Mouse (Mus musculus): Measurements from ENCODE around the gene Plekha8. TPM values are rescaled to one million over a fixed set of nuclear protein-coding genes. Genes with fewer than 3 reads are reported as not detected.

Plekha8 gene
- total RNA-seq (2021), result 19.4 and 20.1 TPM in 2 replicates
- long read RNA-seq, full-length matches to known transcripts, result 17 of 20 reads
- long read RNA-seq, partial matches to known transcripts, result 0 of 20 reads
- long read RNA-seq, other reads (novel, unspliced or antisense), result 3 of 20 reads

DNA sequence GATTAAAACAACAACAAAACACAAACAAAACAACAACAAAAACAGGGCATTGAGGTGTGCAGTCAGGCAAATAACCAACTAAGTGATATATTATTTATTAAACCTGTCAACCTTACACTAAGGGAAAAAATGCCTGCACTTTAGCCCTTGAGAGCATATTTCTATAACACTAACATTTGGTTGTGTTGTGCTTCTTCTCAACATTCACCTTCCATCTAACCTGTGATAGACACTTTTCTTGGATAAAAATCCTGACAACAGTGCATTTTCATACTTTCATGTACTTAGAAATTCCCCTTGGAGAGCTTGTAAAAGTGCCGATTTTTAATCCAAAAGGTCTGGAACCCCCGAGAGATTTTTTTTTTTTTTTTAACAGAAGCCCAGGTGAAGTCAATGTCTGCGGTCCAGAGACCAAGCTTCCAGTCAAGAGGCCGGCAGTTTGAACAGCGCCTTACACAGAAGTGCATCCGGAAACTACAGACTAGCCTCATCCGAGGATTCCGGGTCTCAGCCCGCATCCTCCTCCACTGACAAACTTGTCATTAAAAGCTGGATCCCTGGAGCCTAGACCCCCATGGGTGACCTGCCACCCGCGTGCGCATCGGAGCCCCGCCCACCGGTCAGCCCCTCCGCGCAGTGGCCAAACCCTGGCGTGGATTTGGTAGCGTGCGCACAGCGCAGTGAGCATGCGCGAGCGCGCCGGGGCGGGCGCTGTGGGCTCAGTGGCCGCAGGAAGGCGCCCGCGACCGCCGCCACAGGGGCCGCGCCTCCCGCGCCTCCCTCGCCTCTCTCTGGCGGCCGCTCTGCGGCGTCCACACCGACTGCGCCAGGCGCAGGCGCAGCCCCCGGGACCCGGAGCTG is at the start of gene Plekha8:
TSS of gene Plekha8 (plus strand) at position 643 of the 861 bp plus-strand sequence.
- peak; percentile 97 for DNase-seq

DNA sequence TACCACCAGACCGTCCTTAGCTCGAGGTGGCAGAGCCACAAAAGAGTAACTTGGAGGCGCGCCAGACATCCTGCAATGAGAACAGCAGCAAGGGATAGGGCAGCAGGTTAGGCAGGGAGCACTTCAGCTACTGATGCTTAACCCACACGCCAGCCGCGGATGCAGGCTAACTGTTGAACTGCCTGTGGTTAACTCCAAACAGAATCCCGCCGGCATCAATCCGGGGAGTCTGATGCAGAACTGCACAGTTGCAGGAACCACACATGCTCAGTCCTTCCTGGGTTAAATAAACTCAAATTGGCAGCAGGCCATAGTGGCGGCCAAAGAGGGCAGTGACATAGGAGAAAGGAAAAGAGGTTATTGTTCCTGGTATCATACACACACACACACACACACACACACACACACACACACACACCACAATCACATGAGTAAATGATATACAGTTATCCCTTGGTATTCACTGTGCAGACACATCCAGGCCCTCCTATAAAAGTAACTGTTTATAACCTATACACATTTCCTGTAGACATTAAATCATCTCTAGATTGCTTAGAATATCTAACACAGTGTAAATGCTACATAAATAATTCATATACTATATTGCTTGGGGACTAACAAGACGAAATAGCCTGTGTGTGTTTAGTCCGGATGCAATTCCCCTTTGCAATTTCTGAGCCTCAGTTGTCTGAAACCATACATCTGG is 46.4 kb upstream of the Plekha8 start:
- peak; percentile 23 for DNase-seq

- DNase-seq, result no peak
These were observed 45.6 kb upstream of the Plekha8 start for GRCm38 (mm10) chr6:54549311-54549710.

GRCm38 (mm10) chr6:54550801-54551323 is 44.0 kb upstream of the Plekha8 start:
- DNase-seq, result no peak

GRCm38 (mm10) chr6:54552721-54553413 is 42.0 kb upstream of the Plekha8 start:
- no peak for DNase-seq

GRCm38 (mm10) chr6:54553632-54554031 is 41.3 kb upstream of the Plekha8 start:
- no peak for DNase-seq

DNA sequence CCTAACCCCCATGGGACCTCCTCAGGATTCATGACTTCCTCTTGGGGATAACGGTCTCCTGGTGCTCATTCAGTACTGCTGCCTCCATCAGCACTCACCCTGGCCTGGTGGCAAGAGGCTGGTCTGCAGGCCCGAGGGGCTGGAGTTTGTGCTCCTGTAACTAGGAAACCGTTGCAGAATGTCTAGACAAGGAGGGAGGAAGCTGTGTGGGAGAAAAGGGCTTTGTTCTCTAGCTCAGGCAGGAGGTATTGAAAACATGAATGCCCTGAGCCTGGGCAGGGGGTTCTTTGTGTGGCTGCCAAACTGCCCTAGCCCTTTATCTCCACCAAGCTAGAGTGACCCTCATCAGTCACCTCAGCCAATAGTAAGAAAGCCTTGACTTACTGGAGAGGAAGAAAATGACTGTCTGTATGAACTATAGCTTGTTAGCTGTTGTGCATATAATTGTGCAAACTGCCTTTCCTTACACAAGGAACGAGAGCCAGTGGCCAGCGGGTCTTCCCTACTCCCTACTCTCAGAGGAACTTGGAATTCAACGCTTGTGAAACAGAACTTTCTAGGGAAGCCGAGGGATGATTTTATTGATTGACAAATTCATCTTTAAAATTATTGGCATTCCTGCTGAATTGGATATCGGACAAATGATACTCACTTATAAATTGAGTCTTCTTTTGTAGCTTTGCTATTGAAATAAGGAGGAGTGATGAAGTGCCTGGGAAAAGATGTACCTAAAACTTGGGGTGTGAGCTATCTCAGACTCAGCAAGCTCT is 40.4 kb upstream of the Plekha8 start:
- no peak for DNase-seq

GRCm38 (mm10) chr6:54555816-54556215 is 39.1 kb upstream of the Plekha8 start:
- no peak for DNase-seq

DNA sequence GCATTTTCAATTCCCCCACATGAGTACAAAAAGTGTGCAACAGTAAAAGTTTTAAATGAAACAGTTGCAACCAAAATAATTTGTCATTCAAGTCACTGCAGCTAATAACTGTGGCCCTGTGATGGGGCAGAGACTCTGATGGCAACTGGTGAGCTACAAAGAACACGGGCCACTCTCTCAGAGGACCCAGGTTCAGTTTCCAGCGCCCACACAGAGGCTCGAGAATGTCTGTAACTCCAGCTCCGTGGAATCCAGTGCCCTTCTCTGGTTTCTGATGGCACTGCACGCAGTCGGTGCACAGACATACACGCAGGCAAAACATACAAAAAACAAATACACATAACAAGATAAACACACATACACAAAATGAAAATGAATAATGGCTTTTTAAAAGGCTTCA is 37.2 kb upstream of the Plekha8 start:
- DNase-seq, result no peak

- DNase-seq, result no peak
These were observed 36.4 kb upstream of the Plekha8 start for GRCm38 (mm10) chr6:54558466-54558865.

DNA sequence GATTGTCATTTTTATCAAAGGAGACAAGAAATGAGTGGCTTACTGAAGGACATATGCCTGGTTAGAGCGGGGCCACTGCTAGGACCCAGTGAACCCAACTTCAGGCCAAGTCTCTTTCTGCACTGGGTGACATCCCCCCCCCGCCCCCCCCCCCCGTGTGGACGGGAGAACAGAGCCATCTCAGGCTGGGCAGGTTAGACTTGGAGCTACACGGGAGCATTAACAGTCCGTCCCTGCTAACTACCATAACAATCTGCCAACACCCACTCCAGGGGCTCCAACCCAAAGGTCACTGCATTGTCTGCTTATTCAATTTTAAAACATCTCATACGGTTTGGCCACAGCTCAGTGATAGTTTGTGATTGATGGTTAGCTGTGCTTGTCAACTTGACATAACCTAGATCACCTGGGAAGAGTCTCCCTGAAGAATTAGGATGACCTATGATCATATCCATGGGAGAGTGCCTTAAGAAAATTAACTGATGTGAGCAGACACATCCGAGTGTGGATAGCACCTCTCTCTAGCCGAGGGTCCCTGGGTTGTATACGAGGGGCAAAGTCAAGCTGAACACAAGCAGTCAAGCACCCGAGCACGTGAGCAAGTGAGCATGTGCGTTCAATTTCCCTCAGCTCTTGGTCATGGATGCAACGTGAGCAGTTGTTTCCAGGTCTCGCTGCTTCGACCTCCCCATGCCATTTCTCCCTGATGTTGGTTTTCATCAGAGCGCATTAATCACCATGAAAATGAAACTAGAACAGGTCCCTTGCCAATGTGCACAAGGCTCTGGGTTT is 32.7 kb upstream of the Plekha8 start:
- DNase-seq, result no peak

DNA sequence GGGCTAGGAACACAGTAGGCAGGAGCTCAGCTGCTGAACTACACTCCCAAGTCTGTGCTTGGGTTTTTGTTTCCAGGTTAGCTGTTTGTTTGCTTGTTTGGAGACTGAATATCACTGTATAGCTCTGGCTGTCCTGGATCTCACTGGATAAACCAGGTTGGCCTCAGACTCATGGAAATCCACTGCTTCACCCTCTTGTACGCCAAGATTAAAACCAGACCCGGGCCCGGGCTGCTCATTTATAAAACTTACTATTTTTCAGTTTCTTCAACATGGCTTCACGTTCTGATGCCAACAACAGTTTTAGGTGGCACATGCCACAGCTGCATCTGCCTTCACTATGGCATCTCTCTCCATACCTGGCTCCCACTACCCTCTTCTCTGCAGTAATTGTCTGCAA is 31.4 kb upstream of the Plekha8 start:
- DNase-seq, result no peak

DNA sequence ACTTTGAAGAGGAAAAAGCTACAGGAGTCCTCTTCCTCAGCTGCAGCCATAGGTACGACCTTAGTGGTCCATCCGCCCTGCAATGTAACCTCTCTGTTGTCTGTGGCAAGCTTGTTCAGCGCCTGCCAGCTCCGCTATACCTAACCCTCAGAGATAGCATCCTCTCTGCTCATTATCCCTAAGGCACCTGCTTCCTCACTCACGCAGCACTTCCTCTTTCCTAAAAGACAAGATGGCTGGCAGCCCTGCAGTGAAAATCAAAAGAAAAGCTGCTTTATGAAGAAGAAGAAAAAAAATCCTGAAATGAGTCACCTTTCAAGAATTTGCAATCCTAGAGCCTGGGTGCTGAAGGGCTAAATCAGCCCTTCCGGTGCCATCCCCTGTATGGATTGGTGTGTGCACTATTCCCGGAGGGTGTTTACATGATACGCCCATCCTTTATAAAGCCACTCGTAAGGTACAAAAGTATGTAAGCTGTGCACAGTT is 30.4 kb upstream of the Plekha8 start:
- no peak for DNase-seq

DNA sequence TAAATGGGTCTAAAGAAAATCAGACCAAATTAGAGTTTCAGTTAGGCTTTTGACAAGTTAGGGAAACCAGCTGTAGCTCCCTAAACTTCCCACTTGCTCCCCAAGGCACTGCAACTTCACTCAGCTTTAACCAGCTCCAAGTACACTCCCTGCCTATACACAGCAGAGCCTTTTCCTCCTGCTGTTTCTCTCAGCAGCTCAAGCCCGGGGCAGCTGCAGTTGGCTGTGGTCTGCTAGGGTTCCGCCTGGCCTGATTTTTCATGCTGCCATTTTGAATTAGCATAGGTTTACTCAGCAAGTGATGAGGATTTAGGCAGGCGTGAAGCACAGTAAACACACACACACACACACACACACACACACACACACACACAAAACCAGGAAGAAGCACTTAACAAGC is 29.9 kb upstream of the Plekha8 start:
- no peak for DNase-seq

DNA sequence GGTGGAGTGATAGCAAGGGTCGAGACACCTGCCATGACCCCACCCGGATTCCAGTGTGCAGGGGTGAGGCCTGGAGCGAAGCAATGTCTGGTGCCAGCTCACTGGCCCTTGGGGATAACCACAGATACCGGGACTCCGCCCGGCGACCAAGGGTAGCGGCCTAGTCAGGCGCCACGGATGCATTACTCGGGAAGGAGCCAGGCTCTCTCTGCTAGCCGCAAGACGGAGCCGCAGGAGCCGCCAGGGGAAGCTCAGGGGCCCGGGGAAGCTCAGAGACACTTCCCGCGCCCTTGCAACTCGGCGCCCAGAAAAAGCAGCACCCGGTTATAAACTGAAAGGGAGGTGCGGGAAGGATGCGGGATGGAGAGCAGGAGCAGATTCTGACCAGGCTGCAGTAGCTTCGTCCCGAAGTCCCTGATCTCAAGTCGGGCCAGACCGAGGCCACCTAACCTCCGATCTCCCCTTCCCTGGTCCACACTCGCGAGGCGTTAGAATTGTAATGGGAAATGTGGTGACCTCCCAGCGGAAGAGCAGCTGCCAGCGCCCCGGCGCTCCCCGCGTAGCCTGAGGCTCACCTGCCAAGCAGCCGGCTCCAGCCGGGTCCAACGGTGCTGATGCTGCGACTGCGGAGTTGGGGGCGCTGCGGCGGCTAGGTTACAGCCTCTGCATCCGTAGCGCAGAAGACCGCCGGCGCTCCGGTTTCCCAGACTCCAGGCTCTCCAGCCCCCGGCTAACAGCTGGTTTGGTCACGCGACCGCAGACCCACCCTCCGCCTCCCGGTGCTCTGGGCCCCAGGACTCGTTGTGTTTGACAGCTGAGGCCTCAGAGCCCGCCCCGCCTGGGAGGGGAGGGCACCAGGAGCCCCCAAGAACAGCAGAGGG is 29.0 kb upstream of the Plekha8 start, which contains the start of gene Scrn1:
TSS of gene Scrn1 (minus strand) at position 825 of the 881 bp plus-strand sequence.
- DNase-seq, result peak; percentile 71

GRCm38 (mm10) chr6:54566546-54566919 is 28.4 kb upstream of the Plekha8 start:
- no peak for DNase-seq

DNA sequence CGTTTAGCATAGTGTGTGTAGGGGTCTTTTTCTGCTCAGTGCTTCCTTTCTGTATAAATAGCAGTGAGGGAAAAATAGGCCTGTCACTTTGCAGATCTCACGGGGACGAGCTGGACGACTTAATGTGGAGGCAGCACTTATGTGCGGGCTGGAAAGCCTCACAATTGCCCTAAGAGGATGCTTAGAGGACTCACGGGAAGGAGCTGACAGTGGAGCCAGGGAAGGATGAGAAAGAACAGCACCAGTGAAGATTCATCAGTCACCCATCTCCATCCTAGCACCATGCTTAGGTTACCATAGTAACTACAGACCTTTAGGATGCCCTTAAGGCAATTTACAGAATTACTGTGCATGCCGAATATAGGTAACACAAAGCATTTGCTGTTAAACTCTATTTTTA is 25.1 kb upstream of the Plekha8 start:
- DNase-seq, result no peak

- no peak for DNase-seq
These were observed 21.5 kb upstream of the Plekha8 start for GRCm38 (mm10) chr6:54573218-54573955.

DNA sequence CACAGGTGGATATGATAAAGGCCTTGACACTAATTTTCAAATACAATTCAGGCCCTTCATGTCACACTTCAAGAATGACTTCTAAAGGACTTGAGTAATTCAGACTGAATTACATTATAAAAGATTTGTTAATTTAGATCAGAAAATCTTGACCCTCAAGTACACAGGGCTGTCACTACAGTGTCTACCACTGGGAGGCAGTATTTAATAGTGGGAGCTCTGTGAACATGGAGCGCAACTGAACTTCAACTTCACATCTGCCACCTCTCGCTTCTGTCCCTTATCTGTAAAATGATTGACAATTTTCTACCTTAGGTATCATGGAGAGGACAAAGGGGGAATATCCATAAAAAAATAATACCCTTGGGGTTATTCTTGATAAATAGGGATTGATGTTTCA is 8.7 kb upstream of the Plekha8 start:
- peak; percentile 18 for DNase-seq

Measured in adrenal gland, postnatal 25 days (tissue).